Mouse (Mus musculus): ENCODE results near the gene Tmem97.

DNA sequence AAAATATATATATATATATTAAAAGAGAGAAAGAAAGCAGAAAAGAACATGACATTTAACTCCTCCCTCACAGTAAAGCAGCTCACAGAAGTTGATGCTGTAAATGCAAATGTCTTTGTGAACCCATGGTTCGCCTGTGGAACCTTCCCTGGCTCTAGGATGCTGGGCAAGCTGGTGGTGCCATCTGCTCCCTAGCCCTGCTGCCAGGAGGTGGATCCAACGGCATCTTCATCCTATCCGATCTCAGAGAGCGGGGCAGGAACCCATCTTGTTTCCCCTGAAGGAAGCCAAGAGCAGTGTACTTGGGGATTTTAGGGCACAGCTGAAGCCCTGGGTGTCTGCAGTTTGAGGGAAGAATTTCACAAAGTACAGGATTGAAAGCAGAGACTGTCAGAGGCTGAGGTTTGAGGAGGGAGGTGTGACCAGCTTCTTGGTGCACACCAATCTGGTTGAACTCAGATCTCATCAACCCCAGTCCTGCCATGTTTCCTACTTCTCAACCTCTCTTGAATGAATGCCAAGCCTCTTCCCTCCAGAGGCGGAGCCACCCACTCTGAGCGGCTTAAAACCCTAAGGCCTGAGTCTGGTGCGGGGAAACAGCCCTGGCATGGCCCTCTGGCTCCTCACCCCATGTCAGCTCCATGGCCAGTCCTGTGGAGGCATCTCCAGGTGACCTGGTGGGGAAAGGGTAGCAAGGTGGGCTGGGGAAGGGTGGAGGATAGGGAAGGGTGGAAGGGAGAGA, 47.5 kb downstream of the Tmem97 start, which contains the start of gene Sebox:
- TF ChIP-seq POLR2A (IDR thresholded peaks at IDR 0.05; ENCODE audit: borderline replicate concordance, extremely low read depth, insufficient read depth, insufficient read length, poor library complexity, severe bottlenecking) (no peak), CTCF (IDR thresholded peaks at IDR 0.05; ENCODE audit: borderline replicate concordance, extremely low read depth, insufficient read depth, insufficient read length) (no peak)

Data from brain, embryonic 14.5 days (tissue).